Mouse (Mus musculus) right cerebral cortex, postnatal 14 days (tissue): ENCODE data around the gene A530032D15Rik.
"Not testable (repeated sequence)": the region's sequence is repeated elsewhere in the genome, so short reads cannot be mapped to it uniquely, and the experiment has no call there.

Source experiments
- DNase-seq: peaks from one replicate; pipeline ENCODE4 v3.0.0; 2022

Gene A530032D15Rik

GRCm38 (mm10) chr1:85034394-85034793 is 75.3 kb downstream of the A530032D15Rik start:
- not testable (repeated sequence) for DNase-seq

DNA sequence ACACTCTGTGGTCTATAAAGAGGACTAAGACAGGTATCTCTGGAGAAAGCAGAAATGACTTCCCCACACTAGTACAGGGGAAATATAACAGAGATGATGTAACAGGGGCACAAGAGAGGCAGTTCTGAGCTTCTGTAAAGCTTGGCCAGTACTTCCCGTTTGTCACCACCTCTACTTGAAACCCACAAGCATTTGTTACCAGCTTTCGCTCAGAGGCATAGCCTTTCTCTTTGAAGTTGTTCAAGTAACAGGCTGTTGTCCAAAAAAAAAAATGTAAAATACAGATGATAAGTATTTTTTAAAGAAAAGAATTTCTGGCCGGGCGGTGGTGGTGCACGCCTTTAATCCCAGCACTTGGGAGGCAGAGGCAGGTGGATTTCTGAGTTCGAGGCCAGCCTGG is 76.0 kb downstream of the A530032D15Rik start:
- DNase-seq, result not testable (repeated sequence)
